Mouse (Mus musculus) urinary bladder, postnatal 4 days (tissue): ENCODE measurements around the gene Sox5.

Source experiments
- DNase-seq, 2 experiments: peaks; one replicate each; pipeline ENCODE4 v3.0.0; 2021 to 2022; ENCODE audit warnings: low spot score in 2 of 2

Sox5 gene

GRCm38 (mm10) chr6:143859535-143859934 is 922.2 kb downstream of the Sox5 start:
- no peak for DNase-seq

GRCm38 (mm10) chr6:143858551-143858950 is 923.2 kb downstream of the Sox5 start:
- no peak for DNase-seq

DNA sequence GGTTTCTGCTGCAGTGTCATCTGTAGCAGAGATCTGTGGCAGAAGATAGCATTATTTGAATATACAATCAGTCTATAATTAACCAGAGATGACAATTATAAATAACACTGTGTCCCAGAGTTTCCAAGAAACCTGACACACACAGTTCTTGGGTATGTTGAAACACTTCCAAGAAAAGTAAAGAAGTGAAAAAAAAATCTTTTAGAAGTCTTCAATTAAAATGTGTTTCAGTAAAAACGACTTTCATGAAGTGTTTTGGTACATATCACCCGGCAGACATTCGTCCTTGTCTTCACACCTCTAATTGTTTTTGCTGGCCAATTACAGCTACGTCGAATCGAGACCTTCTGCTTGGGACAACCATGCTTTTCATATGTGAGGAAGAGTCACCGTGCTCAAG is 924.4 kb downstream of the Sox5 start:
- no peak for DNase-seq

DNA sequence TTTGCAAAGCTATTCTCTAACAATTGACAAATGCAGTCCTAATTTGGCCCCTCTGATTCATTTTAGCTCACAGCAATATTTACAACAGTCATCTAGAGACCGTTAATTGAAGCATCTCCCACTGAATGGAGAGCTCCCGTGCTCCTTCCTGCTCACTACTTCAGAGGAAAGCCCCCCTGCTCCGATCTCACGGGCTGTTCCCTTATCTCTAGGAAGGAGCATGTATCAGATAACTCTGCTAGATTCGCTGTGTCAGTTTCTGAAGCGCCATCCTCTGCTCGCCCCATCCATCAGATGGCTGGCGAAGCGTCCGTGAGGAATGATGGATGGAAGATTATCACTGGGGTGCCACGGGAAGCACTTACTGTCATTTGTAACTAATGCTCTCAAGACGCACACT is 926.4 kb downstream of the Sox5 start:
- DNase-seq, result no peak

DNA sequence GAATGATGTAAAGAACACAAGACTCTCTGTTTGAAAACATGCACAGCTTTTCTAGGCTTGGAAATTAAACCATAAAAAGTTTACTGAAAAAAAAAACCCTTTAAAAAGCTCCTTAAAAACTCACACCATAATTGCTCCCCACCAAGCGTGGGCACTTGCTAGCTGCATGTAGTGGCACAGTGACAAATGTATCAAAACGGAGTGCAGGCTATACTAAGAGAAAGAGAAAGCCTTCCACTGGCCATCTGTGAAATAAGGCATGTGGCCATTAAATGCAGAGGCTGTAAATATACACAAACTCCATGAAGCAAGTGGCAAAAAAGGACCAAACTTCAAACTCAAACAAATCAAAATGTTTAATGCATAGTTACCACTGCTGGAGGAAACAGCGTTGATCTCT is 927.7 kb downstream of the Sox5 start:
- no peak for DNase-seq

GRCm38 (mm10) chr6:143845761-143846160 is 936.0 kb downstream of the Sox5 start:
- DNase-seq, result no peak

GRCm38 (mm10) chr6:143844701-143844970 is 937.1 kb downstream of the Sox5 start:
- DNase-seq, result no peak

- DNase-seq, result no peak
Measured at GRCm38 (mm10) chr6:143843933-143844700, 937.7 kb downstream of the Sox5 start.

DNA sequence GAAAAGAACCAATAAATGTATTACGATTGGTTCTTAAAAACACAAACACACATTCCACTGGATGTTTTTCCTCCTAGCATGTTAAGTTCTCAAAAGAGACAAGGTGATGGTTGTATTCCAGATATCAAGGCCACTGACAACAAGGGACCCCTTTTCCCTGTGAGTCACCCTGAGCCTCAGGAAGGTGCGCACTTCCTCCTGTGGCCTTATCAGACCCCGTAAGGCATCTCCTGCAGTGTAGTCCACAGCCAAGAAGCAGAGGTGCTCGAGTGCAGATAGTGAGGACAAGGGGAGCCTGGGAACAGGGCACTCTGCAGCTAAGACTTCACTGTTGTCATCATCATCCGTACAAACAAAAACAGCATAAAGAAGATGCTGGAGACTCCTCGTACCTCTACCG is 939.8 kb downstream of the Sox5 start:
- no peak for DNase-seq

- no peak for DNase-seq
Measured at GRCm38 (mm10) chr6:143841109-143841638, 940.6 kb downstream of the Sox5 start.

DNA sequence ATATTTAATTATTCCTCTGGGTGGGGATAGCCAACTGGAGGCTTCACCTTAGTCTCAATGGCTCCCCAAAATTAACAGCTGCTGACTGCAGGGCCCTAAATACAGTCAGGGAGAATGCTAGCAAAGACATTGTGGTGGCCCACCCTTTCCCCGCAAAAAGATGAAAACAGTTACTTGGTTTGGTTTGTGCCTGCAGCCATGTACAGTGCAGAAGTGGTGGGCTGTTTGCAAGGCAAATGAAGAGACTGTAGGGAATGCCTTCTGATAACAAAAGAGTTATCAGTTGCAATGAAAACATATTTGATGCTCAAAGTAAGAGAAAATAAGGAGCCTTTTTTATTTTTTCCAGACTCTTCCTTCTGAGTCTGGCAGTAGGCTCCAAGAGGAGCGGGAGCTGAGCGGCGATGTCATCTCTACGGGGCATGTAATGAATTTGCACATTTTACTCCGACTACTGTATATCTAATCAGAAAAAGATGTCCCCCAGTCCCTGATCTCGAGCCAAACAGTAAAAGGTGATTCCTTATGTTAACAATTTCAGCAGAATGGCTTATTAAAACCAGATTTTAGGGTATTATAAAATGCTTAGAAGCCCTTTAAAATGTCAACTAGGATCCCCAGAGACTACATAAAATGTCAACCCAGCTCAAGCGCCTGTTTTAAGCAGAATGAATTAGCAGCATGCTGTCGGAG is 943.2 kb downstream of the Sox5 start:
- DNase-seq, result no peak

DNA sequence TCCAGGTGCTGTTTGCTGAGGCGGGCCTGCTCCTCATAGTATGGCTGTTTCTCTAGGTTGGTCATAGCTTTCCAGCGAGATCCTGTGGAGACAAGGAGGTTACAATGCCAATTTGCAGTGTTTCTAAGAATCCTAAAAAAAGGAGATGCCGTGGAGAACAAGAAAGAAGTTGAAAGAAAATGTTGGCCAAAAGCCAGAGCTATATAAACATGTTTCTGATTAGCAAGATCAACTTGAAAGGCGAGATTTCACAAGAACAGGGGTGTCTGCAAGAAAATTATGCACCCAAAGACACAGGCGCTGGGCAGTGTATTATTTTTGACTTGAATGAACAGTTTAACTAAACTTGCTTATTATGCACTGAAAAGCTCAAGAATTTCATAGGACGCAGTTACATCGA is 946.4 kb downstream of the Sox5 start:
- no peak for DNase-seq

- DNase-seq, result no peak
Measured at GRCm38 (mm10) chr6:143833986-143834385, 947.8 kb downstream of the Sox5 start.

- DNase-seq, result no peak
Measured at GRCm38 (mm10) chr6:143833182-143833558, 948.6 kb downstream of the Sox5 start.

DNA sequence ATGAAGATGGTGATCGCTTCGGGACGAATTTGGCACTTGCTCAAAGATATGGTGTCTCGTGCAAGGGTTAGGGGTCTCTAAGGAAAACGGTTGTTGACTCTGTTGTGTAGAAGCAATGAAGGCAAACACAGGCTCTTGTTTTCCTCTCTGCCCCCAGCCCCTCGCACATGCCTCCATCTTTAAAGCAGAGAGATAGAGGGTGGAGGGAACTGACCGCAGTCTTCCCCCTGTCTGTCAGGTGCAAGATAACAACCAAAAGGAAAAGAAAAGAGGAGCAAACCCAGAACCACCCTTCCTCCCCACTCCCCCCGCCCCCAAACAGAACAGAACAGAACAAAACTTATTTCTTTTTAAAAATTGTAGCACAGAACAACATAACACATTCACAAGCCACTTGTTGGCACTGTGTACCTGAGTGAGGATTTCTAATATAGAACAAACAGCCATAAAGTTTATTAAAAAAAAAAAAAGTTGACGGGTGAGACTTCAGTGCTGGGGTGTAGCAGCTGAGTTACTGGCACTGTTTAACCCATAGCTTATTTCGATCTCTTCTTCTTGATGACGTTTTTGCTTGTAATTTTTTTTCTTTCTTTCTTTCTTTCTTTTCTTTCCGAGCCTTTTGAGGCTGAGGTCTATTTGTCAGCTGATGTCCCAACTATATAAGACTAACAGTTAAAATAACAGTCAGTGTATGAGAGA is 949.1 kb downstream of the Sox5 start:
- no peak for DNase-seq

GRCm38 (mm10) chr6:143831246-143831645 is 950.5 kb downstream of the Sox5 start:
- no peak for DNase-seq

GRCm38 (mm10) chr6:143830131-143830530 is 951.6 kb downstream of the Sox5 start:
- DNase-seq, result no peak

DNA sequence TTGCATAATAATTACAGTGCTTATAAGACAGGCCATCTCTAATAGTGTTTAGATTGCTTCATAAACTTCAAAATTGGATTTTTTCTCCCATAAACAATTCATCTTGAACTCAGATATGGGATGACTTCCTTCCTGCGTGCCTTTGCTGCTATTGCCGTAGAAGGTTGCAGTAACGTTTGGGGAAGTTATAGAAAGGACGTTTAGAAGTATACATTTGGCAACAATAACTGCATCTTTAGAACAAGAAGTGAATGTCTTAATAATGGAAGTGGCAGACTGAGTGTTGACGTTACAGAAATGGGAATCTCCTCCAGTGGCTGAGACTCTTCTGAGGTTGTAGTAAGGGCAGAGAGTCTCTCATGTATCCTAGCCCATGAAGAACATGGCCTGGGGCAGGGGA is 955.0 kb downstream of the Sox5 start:
- no peak for DNase-seq

DNA sequence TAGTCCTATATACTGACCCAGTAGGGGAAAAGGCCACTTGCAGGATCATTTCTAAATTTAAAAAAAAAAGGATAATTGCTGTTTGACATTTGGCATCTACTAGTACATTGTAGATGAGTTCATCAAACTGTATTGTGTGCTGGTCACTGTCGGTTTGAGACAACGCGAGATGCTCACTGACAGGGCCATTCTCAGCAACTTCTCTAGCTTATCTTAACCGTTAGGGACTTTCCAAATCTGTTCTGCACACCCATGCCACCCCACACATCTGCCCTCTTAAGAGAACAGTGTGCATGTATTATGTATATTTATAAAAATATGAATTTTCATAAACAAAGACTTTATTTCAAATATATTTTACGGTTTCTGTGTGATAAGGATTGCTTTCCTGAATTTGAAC is 955.8 kb downstream of the Sox5 start:
- no peak for DNase-seq

DNA sequence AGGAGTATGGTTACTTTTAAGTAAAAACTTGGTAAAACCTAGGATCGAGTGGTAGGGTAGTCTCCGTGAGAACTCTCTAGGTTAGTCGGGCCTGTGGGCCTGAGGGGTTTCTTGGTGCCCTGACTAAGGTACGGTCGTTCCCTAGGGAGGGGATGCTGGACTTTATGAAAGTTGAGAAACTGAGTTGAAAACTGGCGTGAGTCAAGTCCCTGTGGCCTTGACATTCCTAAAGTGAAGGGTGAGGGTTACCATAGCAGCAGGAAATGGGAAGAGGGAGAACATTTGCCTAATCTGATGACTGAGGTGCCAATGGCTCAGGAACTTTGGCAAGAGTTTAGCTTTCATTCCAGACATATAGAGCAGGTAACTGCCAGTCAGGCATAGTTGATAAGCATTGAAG is 956.7 kb downstream of the Sox5 start:
- no peak for DNase-seq

DNA sequence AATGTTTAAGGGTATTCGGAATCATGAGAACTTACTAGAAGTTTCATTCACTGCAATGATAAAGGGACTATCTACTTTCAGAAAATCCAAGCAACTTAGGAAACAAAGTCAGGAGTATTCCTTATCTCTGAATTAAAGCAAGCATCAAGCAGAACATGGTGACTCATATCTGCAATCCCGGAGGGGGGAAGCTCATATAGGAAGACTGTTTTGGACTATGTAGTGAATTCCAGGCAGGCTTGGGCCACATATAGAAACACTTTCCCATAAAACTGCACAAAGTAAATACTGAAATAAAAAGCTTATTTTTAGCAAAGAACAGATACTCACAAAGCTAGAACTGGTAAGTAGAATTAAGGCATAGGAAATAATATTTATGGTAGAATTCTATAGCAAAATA is 993.3 kb downstream of the Sox5 start:
- DNase-seq, result no peak

GRCm38 (mm10) chr6:143787360-143787759 is 994.4 kb downstream of the Sox5 start:
- no peak for DNase-seq

GRCm38 (mm10) chr6:143785685-143786084 is 996.1 kb downstream of the Sox5 start:
- DNase-seq, result no peak
